Mouse (Mus musculus): Measurements from ENCODE around the gene Scand1.

Gene Scand1

GRCm38 (mm10) chr2:156310455-156310854 lies 2.0 kb downstream of the Scand1 start:
- intact Hi-C loops (cut with DNase I), result no loop called here

GRCm38 (mm10) chr2:156309948-156310347 lies 2.6 kb downstream of the Scand1 start:
- intact Hi-C loops (cut with DNase I), result no loop called here

- intact Hi-C loops (cut with DNase I), result no loop called here
Measured at GRCm38 (mm10) chr2:156307261-156307660, 5.2 kb downstream of the Scand1 start.

DNA sequence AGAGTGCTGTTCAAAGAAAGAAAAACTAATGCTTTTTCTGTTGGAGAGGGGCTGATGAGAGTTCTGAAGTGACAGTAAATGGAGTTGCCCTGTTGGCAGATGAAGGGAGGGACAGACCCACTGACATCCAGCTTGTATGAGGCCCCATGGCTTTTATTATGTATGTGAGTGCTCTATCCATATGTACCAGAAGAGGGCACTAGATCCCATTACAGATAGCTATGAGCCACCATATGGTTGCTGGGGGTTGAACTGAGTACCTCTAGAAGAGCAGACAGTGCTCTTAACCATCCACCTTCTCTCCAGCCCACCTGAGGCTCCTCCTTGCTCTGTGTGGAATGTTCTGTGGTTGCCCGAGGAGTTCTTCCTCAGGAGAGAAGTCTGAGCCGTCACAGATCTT lies 6.7 kb downstream of the Scand1 start:
- intact Hi-C loops (cut with DNase I), result no loop called here

- intact Hi-C loops (cut with DNase I), result no loop called here
Measured at GRCm38 (mm10) chr2:156304351-156304750, 8.2 kb downstream of the Scand1 start.

- intact Hi-C loops (cut with DNase I), result no loop called here
Measured at GRCm38 (mm10) chr2:156302063-156302462, 10.4 kb downstream of the Scand1 start.

DNA sequence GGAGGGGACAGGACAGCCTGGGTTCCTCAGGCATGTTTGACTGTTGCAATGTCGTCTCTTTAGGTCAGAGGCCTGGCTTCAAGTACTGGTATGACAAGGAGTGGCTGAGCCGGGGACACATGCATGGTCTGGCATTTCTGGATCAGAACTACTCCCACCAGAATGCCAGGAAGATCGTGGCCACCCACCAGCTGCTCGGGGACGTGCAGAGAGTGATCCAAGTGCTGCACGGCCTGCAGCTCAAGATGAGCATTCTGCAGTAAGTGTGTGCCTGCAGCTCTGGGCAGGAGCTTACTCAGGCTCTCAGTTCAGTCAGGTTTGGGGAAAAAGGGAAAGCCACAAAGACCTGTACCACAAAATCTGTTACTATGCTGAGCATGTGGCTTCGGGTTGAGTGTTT lies 14.0 kb downstream of the Scand1 start:
- intact Hi-C loops (cut with DNase I), result no loop called here

GRCm38 (mm10) chr2:156297653-156298052 lies 14.9 kb downstream of the Scand1 start:
- intact Hi-C loops (cut with DNase I), result no loop called here

- intact Hi-C loops (cut with DNase I), result no loop called here
Measured at GRCm38 (mm10) chr2:156296190-156296589, 16.3 kb downstream of the Scand1 start.

DNA sequence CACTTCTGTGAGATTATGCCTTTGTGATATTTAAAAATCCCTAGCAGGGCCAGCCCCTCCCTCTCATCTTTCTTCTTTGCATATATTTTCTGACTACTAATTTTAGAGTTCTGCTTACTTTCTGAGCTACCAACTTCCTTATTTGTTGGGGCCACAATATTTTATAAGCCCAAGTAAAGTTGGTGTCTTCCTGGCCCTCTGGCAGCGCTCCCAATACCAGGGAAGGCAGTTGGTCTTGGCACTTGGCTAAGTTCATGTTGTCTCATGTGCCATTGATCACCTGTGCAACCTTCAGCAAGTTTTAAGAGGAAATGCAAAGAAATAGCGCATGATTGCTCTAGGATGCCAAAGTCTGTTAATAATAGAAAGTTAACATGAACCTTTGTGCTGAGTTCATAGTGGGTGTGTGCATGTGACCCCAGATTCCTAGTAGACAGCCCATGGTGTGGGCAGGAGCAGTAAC lies 16.9 kb downstream of the Scand1 start:
- intact Hi-C loops (cut with DNase I), result no loop called here

GRCm38 (mm10) chr2:156291998-156292397 lies 20.5 kb downstream of the Scand1 start:
- intact Hi-C loops (cut with DNase I), result no loop called here

DNA sequence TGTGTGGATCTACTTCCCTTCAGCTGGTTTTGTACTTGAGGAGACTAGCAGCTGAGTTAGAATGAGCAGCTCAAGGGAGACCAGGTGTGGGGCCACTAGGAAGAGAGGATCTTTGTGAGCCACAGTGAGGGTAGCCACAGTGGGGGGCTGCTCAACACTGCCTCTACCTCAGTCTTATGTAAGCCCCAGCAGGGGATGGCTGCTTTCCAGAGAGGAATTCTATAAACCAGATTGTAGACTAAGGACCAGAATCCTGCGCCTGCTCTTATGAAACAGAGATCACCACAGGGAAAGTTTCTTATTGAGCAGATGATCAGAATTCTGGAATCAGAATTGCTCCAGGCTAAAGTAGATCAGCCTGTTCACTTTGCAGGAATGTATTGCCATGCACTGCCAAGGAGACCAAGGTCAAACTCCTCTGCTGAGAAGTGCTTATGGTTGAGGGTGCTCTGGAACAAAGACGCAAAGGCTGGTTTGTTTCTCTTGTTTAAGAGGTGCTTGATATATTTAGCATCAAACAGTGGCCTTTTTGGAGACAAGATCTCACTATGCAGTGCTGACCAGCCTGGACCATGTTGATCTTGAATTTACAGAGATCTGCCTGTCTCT lies 22.8 kb downstream of the Scand1 start:
- intact Hi-C loops (cut with DNase I), result no loop called here

GRCm38 (mm10) chr2:156288222-156288621 lies 24.3 kb downstream of the Scand1 start:
- intact Hi-C loops (cut with DNase I), result no loop called here

- intact Hi-C loops (cut with DNase I), result no loop called here
Measured at GRCm38 (mm10) chr2:156286733-156287132, 25.8 kb downstream of the Scand1 start.

DNA sequence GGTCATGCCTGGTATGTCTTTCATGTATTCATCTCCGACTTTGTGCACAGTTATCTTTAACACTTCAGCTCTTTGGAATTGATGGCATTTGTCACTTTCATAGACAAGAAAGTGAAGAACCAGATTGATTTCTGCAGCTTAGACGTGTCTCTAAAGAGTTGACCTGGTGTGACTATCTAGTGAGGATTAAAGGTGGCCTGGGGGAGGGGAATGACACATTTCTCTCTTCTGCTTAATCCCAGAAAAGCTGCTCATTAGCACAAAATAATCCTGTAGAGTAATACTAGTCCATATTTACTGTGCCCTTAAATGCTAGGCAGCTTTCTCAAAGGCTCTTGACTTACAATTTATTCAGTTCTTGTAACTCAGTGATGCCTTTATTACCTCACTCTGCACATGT lies 27.3 kb downstream of the Scand1 start:
- intact Hi-C loops (cut with DNase I), result no loop called here

- intact Hi-C loops (cut with DNase I), result no loop called here
Measured at GRCm38 (mm10) chr2:156281227-156281626, 31.3 kb downstream of the Scand1 start.

- intact Hi-C loops (cut with DNase I), result loop anchor here (5.0 to 10.0 kb wide), 2 partner anchors 136 to 314 kb away; partner anchors contain the start of genes Nfs1 and Romo1
Measured at GRCm38 (mm10) chr2:156278226-156279017, 34.1 kb downstream of the Scand1 start.

- intact Hi-C loops (cut with DNase I), result loop anchor here (10.0 kb wide), 1 partner anchor 308 kb away; no protein-coding TSS in a partner anchor
Measured at GRCm38 (mm10) chr2:156272553-156272952, 40.0 kb downstream of the Scand1 start.

DNA sequence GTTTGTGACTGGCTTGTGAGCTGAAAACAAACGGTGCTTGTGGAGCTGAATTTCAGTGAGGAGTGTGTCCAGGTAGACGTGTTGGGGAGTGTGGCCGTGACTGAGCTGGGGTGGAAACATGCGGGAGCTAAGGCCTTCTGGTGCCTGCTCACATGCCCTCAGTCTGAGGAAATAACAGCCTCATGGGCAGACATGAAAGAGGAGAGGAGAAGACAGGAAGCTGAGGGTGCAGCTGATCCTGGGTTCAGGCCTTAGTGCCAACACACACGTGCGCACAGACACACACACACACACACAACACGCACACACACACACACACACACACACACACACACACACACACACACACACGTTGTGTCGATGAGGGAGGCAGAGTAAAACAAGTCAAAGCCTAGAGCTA lies 44.9 kb downstream of the Scand1 start:
- intact Hi-C loops (cut with DNase I), result no loop called here

DNA sequence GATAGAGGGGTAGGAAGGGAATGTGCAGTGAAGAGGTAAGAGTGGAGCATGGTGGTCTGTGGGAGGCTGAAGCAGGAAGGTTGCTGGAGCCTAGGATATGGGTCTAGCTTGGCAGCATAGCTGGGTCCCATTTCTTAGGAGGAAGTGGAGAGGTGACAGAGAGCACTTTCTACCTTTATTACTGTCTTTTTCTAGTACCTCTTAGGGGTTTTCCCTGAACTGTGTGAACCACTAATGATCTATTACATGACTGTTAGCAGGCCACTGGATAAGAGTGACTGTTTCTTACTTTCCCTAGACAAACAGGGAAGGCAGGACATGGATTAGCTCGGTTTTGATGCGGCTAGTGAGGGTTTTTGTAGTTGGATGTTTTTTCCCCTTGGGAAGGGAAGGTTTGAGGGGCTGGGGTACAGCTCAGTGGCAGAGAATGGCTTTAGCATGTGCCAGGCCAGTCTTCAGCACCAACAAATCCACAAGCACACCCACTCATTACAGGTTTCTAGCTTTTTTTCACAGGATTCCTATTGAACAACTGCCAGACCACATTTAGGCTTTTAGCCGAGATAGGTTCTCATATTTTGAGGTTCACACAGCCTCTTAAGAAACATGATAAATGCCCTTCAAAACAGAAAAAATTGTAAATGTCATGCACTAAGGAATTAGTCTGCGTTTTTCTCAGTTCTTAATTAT lies 49.2 kb downstream of the Scand1 start:
- intact Hi-C loops (cut with DNase I), result no loop called here
